Mouse (Mus musculus) c-Kit-negative CD71-positive TER-119-positive erythroid progenitor cells, embryonic 14.5 days (primary cell): ENCODE data around the gene Enpp7.

Experiments
- DNase-seq: peaks from one replicate; pipeline ENCODE4 v3.0.0-alpha.2; 2013; ENCODE audit warnings: low read depth, low spot score

Gene Enpp7

DNA sequence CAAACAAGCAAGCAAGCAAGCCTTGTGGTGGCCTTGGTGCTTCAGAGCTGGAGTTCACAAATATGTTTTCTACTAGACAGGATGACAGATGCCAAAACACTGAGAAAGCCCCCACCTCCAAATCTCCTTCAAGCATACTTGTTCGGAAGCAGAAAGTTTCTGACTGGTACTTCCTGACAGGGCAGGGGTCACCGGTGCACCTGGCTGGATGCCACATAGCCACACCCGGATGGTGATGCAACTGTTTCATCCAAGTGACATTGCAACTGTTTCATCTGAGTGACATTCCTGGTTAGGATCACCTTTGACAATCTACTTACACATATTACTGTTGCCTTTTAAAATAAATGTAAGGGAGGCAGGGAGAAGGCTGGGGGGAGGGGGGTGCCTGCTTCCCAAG lies 9.2 kb downstream of the Enpp7 start:
- no peak for DNase-seq

DNA sequence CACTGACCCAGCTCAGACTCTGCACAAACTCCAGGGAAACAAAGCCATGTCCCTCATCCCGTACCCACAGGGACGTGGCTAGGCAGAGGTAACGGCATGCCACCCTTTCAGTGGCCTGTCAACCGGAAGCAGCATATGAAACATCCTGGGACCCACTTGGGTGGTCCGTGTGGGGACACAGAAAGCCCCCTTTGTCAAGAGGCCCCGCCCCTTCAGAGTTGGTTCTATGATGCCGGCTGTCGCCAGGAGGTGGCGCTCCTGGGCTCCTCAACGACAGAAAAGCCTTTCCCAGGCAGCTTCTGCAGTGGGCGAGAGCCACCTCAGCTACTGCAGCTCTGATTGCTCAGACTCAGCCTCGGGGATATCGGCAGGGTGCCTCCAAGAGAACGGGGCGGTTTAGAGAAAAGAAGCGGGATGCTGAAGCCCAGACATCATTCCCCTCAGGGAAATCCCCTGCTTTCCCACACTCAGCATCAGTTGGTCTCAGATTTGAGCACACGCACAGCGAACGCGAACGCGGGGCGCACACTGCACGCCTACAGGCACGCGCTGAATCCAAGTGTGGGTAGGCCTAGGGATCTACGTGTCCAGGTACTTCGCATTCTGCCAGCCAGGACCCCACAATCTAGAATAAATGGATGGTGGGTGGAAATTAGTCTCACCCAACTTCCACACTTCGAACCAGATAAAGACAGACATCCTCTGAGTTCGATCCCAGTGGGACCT lies 10.7 kb downstream of the Enpp7 start:
- DNase-seq: no peak

DNA sequence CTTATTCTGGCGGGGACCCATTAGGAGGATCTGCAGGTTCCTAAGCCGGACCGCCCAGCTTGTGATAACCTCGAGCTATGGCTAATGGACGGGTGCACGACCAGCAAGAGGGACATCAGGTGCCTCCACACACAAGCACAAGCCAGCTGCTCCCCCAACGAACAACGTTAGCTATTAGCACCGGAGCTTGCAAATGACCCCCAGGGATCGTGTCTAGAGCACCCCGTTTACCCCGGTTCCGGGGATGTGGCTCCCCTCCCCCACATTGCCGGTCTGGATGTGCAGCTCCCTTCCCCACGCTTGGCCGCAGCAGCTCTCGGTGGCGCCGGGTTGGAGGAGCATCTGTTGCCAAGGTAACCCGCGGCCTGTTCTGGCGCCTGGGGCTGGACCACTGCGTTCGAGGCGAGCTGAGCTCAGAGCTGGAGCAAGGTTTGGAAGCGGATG lies 11.4 kb downstream of the Enpp7 start:
- DNase-seq: no peak

DNA sequence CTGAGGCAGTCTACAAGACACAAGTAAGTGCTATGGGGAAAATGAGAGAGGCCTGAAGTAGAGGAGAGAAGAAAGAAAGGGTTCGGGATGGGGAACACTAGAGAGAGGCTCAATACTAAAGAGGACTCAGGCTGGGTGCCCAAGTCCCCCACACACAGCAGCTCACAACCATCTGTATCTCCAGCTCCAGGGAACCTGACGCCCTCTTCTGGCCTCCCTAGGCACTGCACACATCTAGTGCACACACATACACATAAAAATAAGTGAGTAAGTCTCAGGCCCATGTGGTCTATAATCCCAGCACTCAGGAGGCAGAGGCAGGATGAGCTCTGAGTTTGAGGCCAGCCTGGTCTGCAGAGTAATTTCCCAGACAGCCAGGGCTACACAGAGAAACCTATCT lies 12.9 kb downstream of the Enpp7 start:
- no peak for DNase-seq

DNA sequence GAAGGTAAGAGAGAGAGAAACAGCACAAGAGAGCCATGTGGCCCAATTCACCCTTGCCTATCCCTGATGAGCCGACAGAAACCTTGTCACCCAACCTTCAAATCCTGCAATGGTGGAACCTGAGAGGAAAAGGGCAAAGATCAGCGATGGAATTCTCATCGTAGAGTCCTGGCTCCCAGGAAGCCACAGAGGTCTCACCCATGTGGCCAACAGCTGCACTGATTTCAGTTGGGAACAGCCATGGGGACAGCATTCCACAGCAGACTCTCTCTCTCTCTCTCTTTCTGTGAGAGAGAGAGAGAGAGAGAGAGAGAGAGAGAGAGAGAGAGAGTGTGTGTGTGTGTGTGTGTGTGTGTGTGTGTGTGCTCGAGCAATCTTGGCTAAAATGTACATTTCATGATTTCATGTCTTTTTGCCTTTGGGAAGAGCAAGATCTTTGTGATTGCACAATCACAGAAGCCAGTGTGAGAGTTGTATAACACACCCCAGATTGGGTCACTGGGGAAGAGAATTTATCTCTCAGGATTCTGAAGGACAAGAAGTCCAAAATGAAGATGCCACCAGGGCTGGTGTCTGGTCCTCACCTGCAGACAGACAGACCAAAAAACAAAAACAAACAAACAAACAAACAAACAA lies 13.6 kb downstream of the Enpp7 start:
- DNase-seq: no peak

DNA sequence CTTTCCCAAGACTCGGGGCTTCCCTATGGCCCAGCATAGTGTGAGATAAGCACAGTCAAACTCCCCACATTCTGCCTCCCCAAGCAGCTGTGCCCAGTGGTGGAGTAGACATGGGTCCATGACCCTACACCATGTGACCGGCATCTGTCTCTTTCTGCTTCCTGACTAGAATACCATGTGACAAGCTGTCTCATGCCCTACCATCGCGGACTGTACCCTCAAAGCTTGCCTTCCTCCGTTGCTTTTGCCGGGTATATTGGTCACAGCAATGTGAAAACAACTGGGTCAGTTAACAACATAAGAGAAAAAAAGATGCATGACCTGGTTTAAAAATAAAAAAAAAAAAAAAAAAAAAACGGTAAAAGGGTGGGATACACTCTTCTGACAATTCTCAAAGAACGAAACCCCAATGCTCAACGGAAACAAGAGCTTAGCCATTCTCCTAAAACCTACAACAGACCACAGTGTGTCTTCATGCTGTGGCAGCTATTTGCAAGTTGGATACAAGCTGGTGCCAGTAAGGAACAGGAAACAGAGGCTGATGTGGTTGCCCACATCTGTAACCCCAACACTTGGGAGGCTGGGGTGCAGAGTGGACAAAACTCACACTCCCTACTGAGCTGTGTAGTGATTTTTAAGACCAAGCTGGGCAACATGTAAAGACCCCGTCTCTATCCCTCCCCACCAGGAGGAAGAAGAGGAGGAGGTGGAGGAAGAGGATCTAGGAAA lies 17.7 kb downstream of the Enpp7 start:
- no peak for DNase-seq

DNA sequence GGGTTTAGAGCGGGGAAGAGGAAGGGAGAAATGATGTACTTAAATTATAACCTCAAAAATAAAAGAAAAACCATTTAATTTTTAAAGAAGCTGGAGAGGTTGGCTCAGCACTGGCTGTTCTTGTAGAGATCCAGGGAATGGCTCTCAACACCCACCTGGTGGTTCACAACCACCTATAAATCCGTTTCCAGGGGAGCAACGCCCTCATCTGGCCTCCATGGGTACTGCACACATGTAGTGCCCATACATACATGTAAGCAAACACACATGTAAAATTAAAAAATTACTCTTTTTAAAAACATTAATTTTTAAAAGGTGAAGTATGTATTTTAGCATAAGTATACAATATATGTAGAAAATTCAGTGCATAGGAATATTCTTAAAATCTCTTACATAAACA lies 18.5 kb downstream of the Enpp7 start:
- DNase-seq: no peak

DNA sequence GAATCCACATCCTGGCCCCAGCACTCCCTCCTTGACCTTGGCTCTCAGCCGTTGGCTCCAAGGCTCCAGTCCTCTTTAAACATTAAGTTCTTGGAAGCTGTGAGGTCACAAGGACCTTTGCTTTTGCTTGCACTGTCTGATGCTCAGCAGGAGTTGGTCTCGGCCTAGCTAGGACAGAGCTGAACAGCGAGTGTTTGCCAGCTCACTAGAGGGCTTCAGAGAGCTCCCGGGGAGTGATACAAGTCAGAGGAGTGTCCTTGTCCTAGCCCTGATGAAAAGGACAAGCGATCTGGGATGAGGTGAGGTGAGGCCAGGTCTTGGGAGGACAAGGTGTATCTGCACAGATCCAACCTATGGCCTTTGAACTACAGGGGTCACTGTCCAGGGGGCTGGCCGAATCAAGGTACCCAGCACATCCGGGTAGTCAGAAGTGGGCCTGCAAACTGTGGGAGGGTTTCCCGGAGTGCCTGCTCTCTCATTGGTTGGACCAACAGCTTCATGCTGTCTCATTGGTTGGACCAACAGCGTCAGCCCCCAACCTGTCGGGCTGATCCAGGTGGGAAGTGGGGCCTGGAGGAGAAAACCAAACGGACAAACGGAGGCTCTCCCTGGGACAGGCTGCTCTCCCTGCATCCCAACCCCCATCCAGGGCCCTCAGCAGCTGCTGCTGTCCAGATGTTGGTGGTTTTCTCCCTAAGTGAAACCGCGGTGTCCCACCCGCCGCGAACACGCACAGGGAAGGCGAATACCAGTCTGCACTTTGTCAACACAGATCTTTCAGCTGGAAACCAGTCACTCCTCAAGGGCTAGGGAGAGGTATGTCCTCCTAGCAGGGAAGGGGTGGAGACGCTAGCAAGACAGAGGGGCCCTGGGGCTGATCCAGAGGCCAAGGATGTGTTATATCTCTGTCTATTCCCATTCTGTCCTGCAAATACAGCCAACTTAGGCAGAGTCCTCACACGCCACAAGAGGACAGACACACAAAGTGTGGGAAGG lies 19.8 kb downstream of the Enpp7 start:
- DNase-seq: no peak

DNA sequence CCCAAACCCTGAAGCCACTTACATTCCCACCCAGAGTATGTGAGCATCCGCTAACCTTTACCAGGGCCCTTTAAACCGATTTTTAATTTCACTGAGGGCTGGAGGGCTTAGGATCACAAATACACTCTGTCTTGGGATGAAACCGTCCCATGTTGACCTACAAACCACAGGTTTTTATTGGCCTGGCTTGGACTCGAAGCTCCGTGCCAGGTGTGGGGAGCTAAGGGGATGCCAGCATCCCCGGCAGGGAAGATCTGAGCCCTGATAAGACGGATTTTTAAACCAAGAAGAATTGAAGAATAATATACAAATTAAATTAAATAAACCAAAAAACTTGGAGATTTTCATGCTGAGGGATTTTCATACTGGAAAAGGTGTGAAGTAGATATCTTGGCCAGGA lies 26.5 kb downstream of the Enpp7 start:
- DNase-seq: no peak

DNA sequence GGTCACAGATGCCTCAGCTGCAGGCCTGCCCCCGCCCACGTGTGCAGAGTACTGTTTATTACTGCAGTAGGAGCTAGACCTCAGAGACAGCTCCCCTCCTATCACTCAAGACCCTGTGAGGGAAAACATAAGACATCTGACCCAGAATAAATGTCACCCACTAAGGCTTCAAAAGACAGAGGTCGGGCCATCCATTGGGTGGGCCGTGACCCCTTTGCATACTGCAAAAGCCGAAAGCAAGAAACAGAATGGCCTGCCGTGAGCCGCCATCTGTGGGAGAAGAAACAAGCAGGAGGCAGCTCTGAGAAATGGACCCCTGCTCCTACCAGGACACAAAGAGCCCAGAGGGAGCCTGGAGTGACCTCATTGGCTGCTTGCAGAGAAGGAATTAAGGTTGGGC lies 29.5 kb downstream of the Enpp7 start:
- no peak for DNase-seq

DNA sequence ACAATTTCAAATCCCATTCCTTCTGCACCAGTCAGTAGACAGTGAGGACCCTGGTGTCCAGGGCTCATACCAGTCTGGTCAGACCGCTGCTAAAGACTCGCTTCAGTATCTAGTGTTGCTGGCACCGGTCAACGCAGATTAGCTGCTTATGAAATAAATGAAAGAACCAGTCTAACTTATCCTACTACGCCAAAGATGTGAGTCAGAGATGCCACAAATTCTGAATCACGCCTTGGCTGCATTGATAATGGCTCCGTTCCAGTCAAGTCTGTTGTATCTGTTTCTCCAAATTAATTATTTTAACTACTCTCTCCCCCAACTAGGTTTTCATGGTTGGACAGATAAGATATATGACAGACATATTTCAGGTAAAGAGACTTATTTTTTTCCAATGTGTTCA lies 33.2 kb downstream of the Enpp7 start:
- DNase-seq: no peak

DNA sequence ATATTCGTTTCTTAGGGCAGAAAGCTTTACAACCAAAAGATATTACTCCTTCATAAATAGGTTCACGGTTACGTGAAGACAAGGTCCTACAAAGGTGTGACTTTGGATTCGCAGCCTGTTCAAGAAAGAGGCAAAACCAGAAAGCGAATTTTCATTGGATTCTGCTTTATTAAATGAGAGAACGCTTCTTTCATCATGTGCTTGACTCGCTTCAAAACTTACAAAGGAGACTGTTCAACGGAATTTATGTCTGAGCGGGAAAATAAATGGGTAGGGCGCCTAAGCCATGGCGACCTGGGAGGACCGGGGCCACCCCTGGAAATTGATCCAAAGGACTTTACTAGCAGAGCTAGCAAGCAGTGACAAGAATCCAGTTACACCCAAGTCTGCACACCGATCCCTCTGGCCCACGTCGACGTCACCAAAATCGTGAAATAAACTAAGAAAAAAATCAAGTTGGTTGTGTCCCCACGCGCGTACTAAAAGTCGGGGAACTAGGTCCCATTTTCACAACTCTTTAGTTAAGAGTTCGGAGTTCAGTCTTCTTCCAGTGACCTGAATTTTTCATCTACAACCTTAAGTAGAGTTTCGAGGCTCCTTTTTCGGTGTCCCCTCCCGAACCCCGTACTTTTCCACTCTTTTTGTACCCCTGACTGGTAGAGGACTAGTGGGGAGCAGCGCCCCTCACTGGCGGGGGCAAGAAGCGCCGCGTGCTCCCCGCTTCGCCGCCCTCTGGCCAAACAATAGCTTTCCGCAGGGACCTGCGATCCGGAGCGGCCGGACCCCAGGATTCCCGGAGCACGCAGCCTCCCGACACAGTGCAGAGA lies 34.3 kb downstream of the Enpp7 start:
- DNase-seq: no peak

DNA sequence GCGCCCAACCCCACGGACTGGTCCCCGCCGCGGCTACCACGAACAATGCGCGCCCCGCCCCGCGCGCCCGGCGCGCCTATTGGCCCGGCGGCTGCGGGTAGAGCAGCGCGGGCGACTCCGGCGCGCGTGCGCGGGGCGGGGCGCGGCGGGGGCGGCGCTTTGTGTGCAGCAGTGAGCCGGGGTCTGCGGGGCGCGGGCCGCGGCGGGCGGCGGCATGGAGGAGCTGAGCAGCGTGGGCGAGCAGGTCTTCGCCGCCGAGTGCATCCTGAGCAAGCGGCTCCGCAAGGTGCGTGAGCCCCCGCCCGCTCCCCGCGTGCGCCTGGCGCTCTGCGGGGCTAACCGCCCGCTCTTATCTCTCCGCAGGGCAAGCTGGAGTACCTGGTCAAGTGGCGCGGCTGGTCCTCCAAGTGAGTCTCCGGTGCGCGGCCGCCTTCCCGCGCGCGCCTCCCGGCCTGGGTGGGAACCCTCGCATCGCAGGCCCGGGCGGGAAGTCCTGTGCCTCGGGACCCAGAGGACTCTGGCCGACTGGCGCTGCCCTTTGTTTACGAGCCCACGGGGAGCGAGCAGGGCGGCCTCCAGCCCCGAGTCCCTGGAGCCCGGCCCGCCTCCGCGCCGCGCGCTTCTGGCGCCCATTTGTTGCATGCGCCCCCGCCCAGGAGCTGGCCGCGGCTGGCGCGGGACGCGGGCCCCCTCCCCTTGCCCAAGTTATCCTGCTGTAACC lies 35.1 kb downstream of the Enpp7 start, which contains the start of gene Cbx2:
Cbx2 (plus strand) TSS at position 68 of the 721 bp plus-strand sequence.
- no peak for DNase-seq

DNA sequence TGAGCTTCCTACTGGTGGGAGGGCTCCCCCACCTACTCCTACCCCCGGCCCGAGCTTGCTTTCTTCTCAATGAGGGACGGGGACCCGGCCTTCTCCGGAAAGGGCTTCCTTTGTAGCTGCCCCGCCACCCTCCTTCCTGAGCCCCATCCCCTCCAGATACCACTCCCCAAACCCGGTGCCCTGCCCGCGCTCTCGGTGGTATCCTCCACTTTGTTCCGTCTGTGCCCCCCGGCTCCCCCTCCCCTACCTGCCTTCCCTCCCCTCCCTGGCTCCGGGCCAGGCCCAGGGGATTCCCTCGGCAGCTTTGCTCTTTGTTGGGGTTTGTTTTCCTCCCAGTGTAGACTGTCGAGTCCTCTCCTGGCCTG lies 35.6 kb downstream of the Enpp7 start:
- no peak for DNase-seq

DNA sequence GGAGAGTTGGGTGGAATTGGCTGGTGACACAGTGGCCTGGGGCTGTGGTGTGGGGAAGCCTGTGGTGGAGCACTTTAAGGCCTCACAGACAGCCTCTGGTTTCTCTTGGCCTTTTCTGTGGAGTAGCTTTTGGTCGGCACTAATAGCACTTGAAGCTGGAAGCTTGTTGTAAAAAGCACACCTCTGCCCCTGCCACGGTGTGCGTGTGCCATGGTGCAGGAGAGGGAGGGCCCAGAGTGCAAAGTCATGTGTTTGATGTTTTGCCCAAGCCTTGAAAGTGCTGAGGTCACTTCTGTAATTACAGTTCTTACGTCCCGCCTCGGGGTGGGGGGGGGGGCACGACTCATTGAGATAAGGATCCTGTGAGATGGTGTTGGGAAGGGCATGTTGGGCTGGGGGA lies 36.3 kb downstream of the Enpp7 start:
- DNase-seq: no peak

DNA sequence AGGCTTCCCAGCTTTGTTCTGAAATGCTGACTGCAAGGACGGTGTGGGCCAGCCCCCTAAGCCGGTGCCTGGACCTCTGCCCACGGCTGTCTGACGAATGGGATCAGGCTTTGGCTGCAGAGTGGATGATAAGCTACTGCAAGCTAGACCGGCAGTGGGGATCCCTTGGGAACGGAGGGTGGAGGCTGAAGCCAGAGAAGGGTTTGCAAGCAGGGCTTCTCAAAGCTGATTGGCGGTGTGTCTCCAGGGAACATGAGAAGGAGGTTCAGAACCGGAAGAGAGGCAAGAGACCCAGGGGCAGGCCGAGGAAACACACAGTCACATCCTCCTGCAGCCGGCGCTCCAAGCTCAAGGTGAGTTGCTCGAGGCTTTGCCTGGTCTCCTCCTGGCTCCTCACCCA lies 38.2 kb downstream of the Enpp7 start:
- no peak for DNase-seq

DNA sequence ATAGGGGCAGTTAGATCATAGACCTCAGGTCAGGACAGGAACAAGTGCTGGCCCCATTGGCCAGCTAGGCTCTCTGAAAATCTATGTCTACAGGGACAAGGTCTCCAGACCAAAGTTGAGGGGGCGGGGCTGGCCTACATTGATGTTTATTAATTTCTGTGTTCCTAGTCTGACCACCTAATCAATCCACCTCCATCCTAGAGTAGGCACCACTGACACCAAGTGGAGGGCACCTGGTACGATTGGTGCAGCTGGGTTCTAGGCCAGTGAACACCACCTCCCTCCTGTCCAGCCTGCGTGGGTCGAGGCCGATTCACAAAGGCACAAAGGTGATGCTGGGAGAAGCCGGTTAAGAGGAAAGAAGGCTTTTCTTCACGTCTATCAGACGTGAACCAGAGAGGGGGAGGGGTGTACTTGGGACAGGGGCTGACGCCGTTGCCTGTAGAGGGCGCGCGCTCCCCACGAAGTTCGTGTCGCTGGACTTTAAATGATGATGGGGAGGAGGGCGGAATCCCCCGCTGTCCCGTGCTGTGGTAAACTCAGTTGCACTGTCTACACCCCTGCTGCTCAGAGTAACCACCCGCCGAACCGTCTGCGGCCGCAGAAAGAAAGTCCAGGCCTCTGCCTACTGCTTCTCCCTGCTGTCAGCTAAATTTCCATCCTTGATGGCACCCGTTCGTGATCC lies 46.0 kb downstream of the Enpp7 start:
- DNase-seq: no peak

DNA sequence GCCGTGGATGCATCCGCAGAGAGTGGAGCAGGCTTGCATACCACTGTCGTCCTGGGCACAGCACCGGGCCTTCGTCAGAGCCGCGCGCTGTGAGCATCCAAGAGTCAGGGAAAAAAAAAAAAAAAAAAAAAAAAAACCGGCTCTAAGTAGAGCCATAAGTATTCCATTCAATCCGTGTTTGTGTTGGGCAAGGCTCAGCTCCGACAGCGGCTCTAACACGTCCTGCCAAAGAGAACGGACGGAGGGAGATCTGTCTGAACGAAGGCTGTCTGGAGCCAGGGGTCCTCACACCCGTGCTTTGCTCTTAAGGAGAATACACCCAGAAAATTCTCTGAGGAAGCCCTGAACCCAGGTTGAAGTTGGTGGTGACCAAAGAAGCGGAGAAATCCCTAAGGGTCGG lies 46.6 kb downstream of the Enpp7 start:
- no peak for DNase-seq

DNA sequence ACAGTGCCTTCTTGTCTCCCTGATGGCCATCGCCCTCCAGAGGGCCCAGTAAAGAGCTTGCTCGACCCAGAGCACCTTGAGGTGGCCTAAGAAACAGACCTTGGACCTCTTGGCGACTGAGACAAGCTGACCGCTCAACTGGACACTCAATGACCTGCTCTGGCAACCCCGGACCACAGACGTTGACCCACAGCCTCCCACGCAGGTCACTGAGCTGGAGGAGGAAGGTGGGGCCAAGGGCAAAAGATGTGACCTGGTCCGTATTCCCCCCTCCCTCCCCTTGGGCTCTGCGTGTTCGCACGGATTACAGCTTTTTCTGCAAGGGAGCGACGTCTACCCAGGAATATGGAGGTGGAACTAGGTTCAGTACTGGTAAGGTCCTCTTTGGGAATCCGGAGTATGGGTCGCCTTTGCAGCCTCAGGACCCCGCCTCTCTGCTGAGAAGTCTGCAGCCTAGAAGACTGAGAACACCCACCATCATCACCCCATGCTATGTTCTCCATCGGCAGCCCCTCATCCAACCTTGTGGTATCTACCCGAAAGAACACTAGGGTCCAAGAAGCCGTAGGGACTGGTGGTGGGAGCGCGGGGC lies 47.2 kb downstream of the Enpp7 start:
- no peak for DNase-seq
